Mouse (Mus musculus) MEL (cell line): ENCODE results near the gene Il16. TPM values are rescaled to one million over a fixed set of nuclear protein-coding genes. Genes with fewer than 3 reads are reported as not detected.

Source experiments
- DNase-seq: peaks from one replicate; pipeline ENCODE4 v3.0.0; 2011; ENCODE audit warnings: low read depth, low spot score
- H3K27ac ChIP-seq: 2 replicates; pipeline ENCODE4 v1.5.1; 2012; ENCODE audit warnings: low read depth, mild to moderate bottlenecking, control low read depth, low read length, moderate library complexity; ENCODE audit not compliant: control insufficient read depth
- H3K27me3 ChIP-seq, 2 experiments: fragments of 150-350 bp in 1 of 2; sonication (generic) in 1 of 2; 2 replicates each; pipeline ENCODE4 v1.6.1; 2012; ENCODE audit warnings: low read length in 2 of 2, mild to moderate bottlenecking in 2 of 2, improper control_type of control experiment in 1 of 2, moderate library complexity in 1 of 2; ENCODE audit not compliant: insufficient read depth in 2 of 2, control insufficient read depth in 1 of 2
- H3K36me3 ChIP-seq, 2 experiments: 2 replicates each; pipeline ENCODE4 v1.6.1; 2012 to 2014; ENCODE audit warnings: low read length in 2 of 2, improper control_type of control experiment in 1 of 2, inconsistent platforms in 1 of 2, mild to moderate bottlenecking in 1 of 2; ENCODE audit not compliant: insufficient read depth in 2 of 2, control insufficient read depth in 1 of 2
- H3K4me1 ChIP-seq, 2 experiments: fragments of 150-350 bp in 1 of 2; sonication (generic) in 1 of 2; 2 replicates each; pipeline ENCODE4 v1.6.1; 2012; ENCODE audit warnings: low read length in 2 of 2, improper control_type of control experiment in 1 of 2, mild to moderate bottlenecking in 1 of 2; ENCODE audit not compliant: insufficient read depth in 2 of 2, control insufficient read depth in 1 of 2
- H3K4me3 ChIP-seq, 2 experiments: fragments of 150-350 bp in 1 of 2; sonication (generic) in 1 of 2; 2 replicates each; pipeline ENCODE4 v1.5.1; 2012; ENCODE audit warnings: low read depth in 2 of 2, low read length in 2 of 2, mild to moderate bottlenecking in 2 of 2, moderate library complexity in 2 of 2, control low read depth in 1 of 2, improper control_type of control experiment in 1 of 2; ENCODE audit not compliant: control insufficient read depth in 1 of 2, insufficient read depth in 1 of 2
- H3K79me2 ChIP-seq: 2 replicates; pipeline ENCODE4 v1.6.1; 2012; ENCODE audit warnings: mild to moderate bottlenecking, low read length, moderate library complexity; ENCODE audit not compliant: control insufficient read depth, poor library complexity, insufficient read depth
- H3K9ac ChIP-seq: 2 replicates; pipeline ENCODE4 v1.6.1; 2012; ENCODE audit warnings: low read depth, mild to moderate bottlenecking, control low read depth, low read length, moderate library complexity; ENCODE audit not compliant: control insufficient read depth, poor library complexity, severe bottlenecking
- H3K9me3 ChIP-seq: fragments of 150-350 bp; sonication (generic); replicated peaks from 2 replicates; pipeline ENCODE4 v1.6.1; 2012; ENCODE audit warnings: mild to moderate bottlenecking, low read length, improper control_type of control experiment, moderate library complexity; ENCODE audit not compliant: insufficient read depth
- CHD2 ChIP-seq: IDR thresholded peaks from 2 replicates; pipeline ENCODE4 v1.6.1; 2011; ENCODE audit warnings: low read length, improper control_type of control experiment
- CTCF ChIP-seq, 3 experiments: IDR thresholded peaks in 2 of 3; conservative IDR thresholded peaks in 1 of 3; 2 replicates each; pipeline ENCODE4 v1.5.1; 2011 to 2012; ENCODE audit warnings: low read length in 3 of 3, low read depth in 2 of 3, mild to moderate bottlenecking in 2 of 3, improper control_type of control experiment in 1 of 3, inconsistent platforms in 1 of 3, mixed read lengths in 1 of 3, moderate library complexity in 1 of 3; ENCODE audit not compliant: control insufficient read depth in 1 of 3, insufficient read depth in 1 of 3, poor library complexity in 1 of 3, severe bottlenecking in 1 of 3
- E2F4 ChIP-seq: IDR thresholded peaks from 2 replicates; pipeline ENCODE4 v1.6.1; 2011; ENCODE audit warnings: low read depth, low read length, improper control_type of control experiment, borderline replicate concordance
- GABPA ChIP-seq: IDR thresholded peaks from 2 replicates; pipeline ENCODE4 v1.6.1; 2012; ENCODE audit warnings: low read depth, mild to moderate bottlenecking, inconsistent platforms, low read length, improper control_type of control experiment, moderate library complexity
- HCFC1 ChIP-seq: IDR thresholded peaks from 2 replicates; pipeline ENCODE4 v1.6.1; 2012; ENCODE audit warnings: low read depth, mild to moderate bottlenecking, inconsistent platforms, low read length, improper control_type of control experiment, moderate library complexity
- MAFK ChIP-seq: IDR thresholded peaks from 2 replicates; pipeline ENCODE4 v1.6.1; 2011; ENCODE audit warnings: low read depth, mild to moderate bottlenecking, low read length, improper control_type of control experiment, borderline replicate concordance
- MAX ChIP-seq: IDR thresholded peaks from 2 replicates; pipeline ENCODE4 v1.6.1; 2011; ENCODE audit warnings: low read length, improper control_type of control experiment
- MAZ ChIP-seq: IDR thresholded peaks from 2 replicates; pipeline ENCODE4 v1.6.1; 2012; ENCODE audit warnings: low read depth, mild to moderate bottlenecking, inconsistent platforms, low read length, improper control_type of control experiment
- MEF2A ChIP-seq: IDR thresholded peaks from 2 replicates; pipeline ENCODE4 v1.6.1; 2014; ENCODE audit warnings: low read depth, mild to moderate bottlenecking, inconsistent platforms, low read length, improper control_type of control experiment; ENCODE audit not compliant: poor library complexity, insufficient replicate concordance, severe bottlenecking; ENCODE audit errors: extremely low read depth
- MYC ChIP-seq: IDR thresholded peaks from 2 replicates; pipeline ENCODE4 v1.6.1; 2011; ENCODE audit warnings: low read depth, mild to moderate bottlenecking, low read length, improper control_type of control experiment, moderate library complexity
- NELFE ChIP-seq: IDR thresholded peaks from 2 replicates; pipeline ENCODE4 v1.6.1; 2011; ENCODE audit warnings: low read depth, low read length, improper control_type of control experiment
- POLR2A ChIP-seq, 2 experiments: IDR thresholded peaks; 2 replicates each; pipeline ENCODE4 v1.6.1; 2011 to 2012; ENCODE audit warnings: low read length in 2 of 2, mild to moderate bottlenecking in 2 of 2, control low read depth in 1 of 2, improper control_type of control experiment in 1 of 2, low read depth in 1 of 2, moderate library complexity in 1 of 2; ENCODE audit not compliant: control insufficient read depth in 1 of 2, insufficient read depth in 1 of 2, poor library complexity in 1 of 2
- SMC3 ChIP-seq: IDR thresholded peaks from 2 replicates; pipeline ENCODE4 v1.6.1; 2011; ENCODE audit warnings: low read depth, low read length, improper control_type of control experiment
- TBP ChIP-seq: IDR thresholded peaks from 2 replicates; pipeline ENCODE4 v1.8.0; 2011; ENCODE audit warnings: low read depth, low read length, improper control_type of control experiment
- USF1 ChIP-seq: IDR thresholded peaks from 2 replicates; pipeline ENCODE4 v1.6.1; 2014; ENCODE audit warnings: low read depth, mild to moderate bottlenecking, inconsistent platforms, low read length, improper control_type of control experiment, moderate library complexity
- ZC3H11A ChIP-seq: IDR thresholded peaks from 2 replicates; pipeline ENCODE4 v1.6.1; 2012; ENCODE audit warnings: low read depth, mild to moderate bottlenecking, inconsistent platforms, low read length, improper control_type of control experiment
- polyA plus RNA-seq, 2 experiments: library from polyadenylated mRNA; stranded (reverse) in 1 of 2; unstranded in 1 of 2; fragments of >175 nt in 1 of 2; fragments of >200 nt in 1 of 2; gene quantifications; 2 replicates each; pipeline versions ENCODE4 v1.2.1 to v1.2.4; 2012; ENCODE audit warnings: low replicate concordance in 2 of 2, low read depth in 1 of 2; ENCODE audit not compliant: insufficient read length in 2 of 2, insufficient read depth in 1 of 2, missing spikeins in 1 of 2
- total RNA-seq: library from RNA; depleted of rRNA; stranded (reverse); fragments of 300-350 nt; gene quantifications from 2 replicates; pipeline ENCODE4 v1.2.3, GENCODE M21; 2012

Il16 gene
- total and polyA plus RNA-seq, 3 experiments = 0.04 to 0.10 TPM; not detected in 1

GRCm38 (mm10) chr7:83736341-83737115, 9.0 kb downstream of the Il16 start:
- Histone ChIP-seq H3K79me2 (no peaks in the 10 kb centered on the region), H3K4me3 (no peak overlapping the region), H3K27ac (no peak overlapping the region), H3K27me3 (no peaks in the 10 kb centered on the region), H3K4me1 (no peaks in the 10 kb centered on the region), H3K36me3 (no peaks in the 10 kb centered on the region), H3K9me3 (no peaks in the 10 kb centered on the region), H3K9ac (no peak overlapping the region)
- no peak for DNase-seq
- TF ChIP-seq POLR2A (IDR thresholded peaks at IDR 0.05; ENCODE audit: control insufficient read depth in 1 of 2, insufficient read depth in 1 of 2, low read depth in 1 of 2, low read length in 2 of 2, poor library complexity in 1 of 2) = no peak
- no peak for TF ChIP-seq MEF2A
- no peak for TF ChIP-seq CTCF (IDR thresholded peaks at IDR 0.05 in 2 of 3, conservative IDR thresholded peaks at IDR 0.05 in 1 of 3; ENCODE audit: control insufficient read depth in 1 of 3, insufficient read depth in 1 of 3, low read depth in 2 of 3, low read length in 3 of 3, poor library complexity in 1 of 3, severe bottlenecking in 1 of 3)
- no peak for TF ChIP-seq MAZ
- TF ChIP-seq GABPA = no peak
- no peak for TF ChIP-seq MAX
- TF ChIP-seq MAFK = no peak

GRCm38 (mm10) chr7:83735108-83735781, 10.3 kb downstream of the Il16 start:
- no peaks in the 10 kb centered on the region for H3K27me3 ChIP-seq
- no peaks in the 10 kb centered on the region for H3K9me3 ChIP-seq
- H3K27ac ChIP-seq = no peak overlapping the region
- no peak for DNase-seq
- H3K36me3 ChIP-seq = no peaks in the 10 kb centered on the region
- TF ChIP-seq TBP = no peak
- no peak for TF ChIP-seq CHD2
- no peak for TF ChIP-seq USF1
- TF ChIP-seq NELFE = no peak
- no peak for TF ChIP-seq MYC
- no peak for TF ChIP-seq ZC3H11A
- TF ChIP-seq E2F4 = no peak
- no peak for TF ChIP-seq POLR2A (IDR thresholded peaks at IDR 0.05; ENCODE audit: control insufficient read depth in 1 of 2, insufficient read depth in 1 of 2, low read depth in 1 of 2, low read length in 2 of 2, poor library complexity in 1 of 2)
- TF ChIP-seq HCFC1 = no peak
- no peak for TF ChIP-seq SMC3
- H3K4me3 ChIP-seq = no peak overlapping the region
- no peak overlapping the region for H3K9ac ChIP-seq
- H3K79me2 ChIP-seq = no peaks in the 10 kb centered on the region
- H3K4me1 ChIP-seq = no peaks in the 10 kb centered on the region
